Mouse (Mus musculus): ENCODE data around the gene Tec. TPM values are rescaled to one million over a fixed set of nuclear protein-coding genes. Genes with fewer than 3 reads are reported as not detected.

Tec gene
- total RNA-seq, 2 experiments from 2014 or later: 3.0 to 3.7 TPM

GRCm38 (mm10) chr5:72758925-72759924, 109.1 kb downstream of the Tec start:
- intact Hi-C loops (cut with DNase I): loop anchor here (2.0 to 5.0 kb wide), 3 partner anchors 94 to 407 kb away; partner anchors contain the start of gene Nfxl1
- no peak for DNase-seq (ENCODE audit: low spot score in 2 of 2)

GRCm38 (mm10) chr5:72757155-72757773, 111.0 kb downstream of the Tec start:
- intact Hi-C loops (cut with DNase I): loop anchor here (5.0 kb wide), 1 partner anchor 405 kb away; no protein-coding TSS in a partner anchor
- DNase-seq (ENCODE audit: low spot score in 2 of 2): no peak

GRCm38 (mm10) chr5:72755941-72756340, 112.3 kb downstream of the Tec start:
- intact Hi-C loops (cut with DNase I): loop anchor here (5.0 kb wide), 1 partner anchor 404 kb away; no protein-coding TSS in a partner anchor
- DNase-seq (ENCODE audit: low spot score in 2 of 2): peak; percentile 38 to 90

GRCm38 (mm10) chr5:72755035-72755434, 113.2 kb downstream of the Tec start:
- DNase-seq (ENCODE audit: low spot score in 2 of 2): peak in 1 of 2 experiments; percentile 38
- intact Hi-C loops (cut with DNase I): loop anchor here (5.0 kb wide), 1 partner anchor 403 kb away; no protein-coding TSS in a partner anchor

GRCm38 (mm10) chr5:72752585-72752984, 115.7 kb downstream of the Tec start, which contains the start of gene Txk:
Gene Txk, minus strand, starts transcription at chr5:72752777.
- DNase-seq (ENCODE audit: low spot score in 2 of 2): no peak
- intact Hi-C loops (cut with DNase I): no loop called here

GRCm38 (mm10) chr5:72751056-72751758, 117.1 kb downstream of the Tec start:
- intact Hi-C loops (cut with DNase I): no loop called here

GRCm38 (mm10) chr5:72750226-72750625, 118.1 kb downstream of the Tec start:
- no peak for DNase-seq (ENCODE audit: low spot score in 2 of 2)
- intact Hi-C loops (cut with DNase I): no loop called here

More at GRCm38 (mm10) chr5:72751056-72751758, 117.1 kb downstream of the Tec start:
- no peak for DNase-seq (ENCODE audit: low spot score in 2 of 2)

- no peak for DNase-seq (ENCODE audit: low spot score in 2 of 2)
- intact Hi-C loops (cut with DNase I): no loop called here
Observed at GRCm38 (mm10) chr5:72748659-72749265, 119.5 kb downstream of the Tec start.

GRCm38 (mm10) chr5:72747384-72747783, 120.9 kb downstream of the Tec start:
- DNase-seq (ENCODE audit: low spot score in 2 of 2): peak; percentile 64 to 95
- intact Hi-C loops (cut with DNase I): no loop called here

- DNase-seq (ENCODE audit: low spot score in 2 of 2): no peak
- intact Hi-C loops (cut with DNase I): no loop called here
Observed at GRCm38 (mm10) chr5:72746461-72746860, 121.8 kb downstream of the Tec start.

- intact Hi-C loops (cut with DNase I): no loop called here
- DNase-seq (ENCODE audit: low spot score in 2 of 2): no peak
Observed at GRCm38 (mm10) chr5:72743103-72743502, 125.2 kb downstream of the Tec start.

GRCm38 (mm10) chr5:72736868-72737267, 131.4 kb downstream of the Tec start:
- intact Hi-C loops (cut with DNase I): no loop called here
- DNase-seq (ENCODE audit: low spot score in 2 of 2): no peak

GRCm38 (mm10) chr5:72736437-72736836, 131.8 kb downstream of the Tec start:
- DNase-seq (ENCODE audit: low spot score in 2 of 2): no peak
- intact Hi-C loops (cut with DNase I): no loop called here

GRCm38 (mm10) chr5:72735763-72736162, 132.5 kb downstream of the Tec start:
- no peak for DNase-seq (ENCODE audit: low spot score in 2 of 2)

GRCm38 (mm10) chr5:72732885-72733284, 135.4 kb downstream of the Tec start:
- intact Hi-C loops (cut with DNase I): no loop called here
- DNase-seq (ENCODE audit: low spot score in 2 of 2): no peak

More at GRCm38 (mm10) chr5:72735763-72736162, 132.5 kb downstream of the Tec start:
- intact Hi-C loops (cut with DNase I): no loop called here

GRCm38 (mm10) chr5:72725404-72725803, 142.9 kb downstream of the Tec start:
- intact Hi-C loops (cut with DNase I): no loop called here
- no peak for DNase-seq (ENCODE audit: low spot score in 2 of 2)

- intact Hi-C loops (cut with DNase I): no loop called here
- no peak for DNase-seq (ENCODE audit: low spot score in 2 of 2)
Observed at GRCm38 (mm10) chr5:72723429-72723828, 144.9 kb downstream of the Tec start.

GRCm38 (mm10) chr5:72720587-72720986, 147.7 kb downstream of the Tec start:
- intact Hi-C loops (cut with DNase I): no loop called here
- DNase-seq (ENCODE audit: low spot score in 2 of 2): no peak
